Mouse (Mus musculus) lung, postnatal 25 days (tissue): ENCODE results near the gene Cdc34.
"Not testable (repeated sequence)": the region's sequence is repeated elsewhere in the genome, so short reads cannot be mapped to it uniquely, and the experiment has no call there.

Experiments used
- DNase-seq: peaks from one replicate; pipeline ENCODE4 v3.0.0; 2022; ENCODE audit warnings: low spot score

Cdc34 gene

DNA sequence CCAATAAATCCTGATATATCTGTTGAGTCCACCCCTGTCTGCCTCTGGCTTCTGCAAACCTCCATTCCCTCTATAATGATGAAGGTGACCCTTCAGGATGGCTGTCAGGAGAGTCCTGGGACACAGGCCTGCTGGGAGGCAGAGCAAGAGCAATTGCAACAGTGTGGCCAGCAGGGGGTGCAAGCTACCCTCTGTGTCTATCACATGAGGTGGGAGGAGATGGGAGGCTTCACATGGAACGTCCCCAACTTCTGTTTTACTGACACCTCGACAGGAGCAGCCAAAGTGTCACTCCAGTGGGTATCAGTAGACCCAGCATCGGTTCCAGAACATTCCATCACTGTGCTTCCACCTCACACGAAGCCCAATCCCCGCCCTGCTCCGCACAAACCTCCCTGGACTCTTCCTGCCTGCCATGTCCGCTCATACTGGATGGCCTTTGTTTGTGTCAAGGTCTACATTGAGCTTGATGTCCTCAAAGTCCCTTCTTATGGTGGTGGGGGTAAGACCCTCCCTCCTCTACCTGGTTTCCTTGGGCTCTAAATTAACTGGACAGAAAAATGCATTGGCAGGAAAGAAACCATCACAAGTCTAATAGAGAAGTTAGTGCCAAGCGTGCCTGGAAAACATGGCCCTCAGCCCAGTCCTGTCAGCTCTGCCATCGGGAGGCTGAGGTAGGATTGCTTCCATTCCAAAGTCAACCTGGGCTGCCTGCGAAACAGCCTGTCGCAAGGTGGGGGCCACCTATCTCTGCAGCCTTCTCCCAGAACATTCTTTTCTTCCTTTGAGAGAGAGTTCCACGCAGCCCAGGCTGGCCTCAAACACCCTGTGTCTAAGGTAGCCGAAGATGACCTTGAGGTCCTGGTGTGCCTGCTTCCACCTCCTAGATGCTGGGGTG is 13.5 kb downstream of the Cdc34 start:
- DNase-seq: peak; percentile 85

DNA sequence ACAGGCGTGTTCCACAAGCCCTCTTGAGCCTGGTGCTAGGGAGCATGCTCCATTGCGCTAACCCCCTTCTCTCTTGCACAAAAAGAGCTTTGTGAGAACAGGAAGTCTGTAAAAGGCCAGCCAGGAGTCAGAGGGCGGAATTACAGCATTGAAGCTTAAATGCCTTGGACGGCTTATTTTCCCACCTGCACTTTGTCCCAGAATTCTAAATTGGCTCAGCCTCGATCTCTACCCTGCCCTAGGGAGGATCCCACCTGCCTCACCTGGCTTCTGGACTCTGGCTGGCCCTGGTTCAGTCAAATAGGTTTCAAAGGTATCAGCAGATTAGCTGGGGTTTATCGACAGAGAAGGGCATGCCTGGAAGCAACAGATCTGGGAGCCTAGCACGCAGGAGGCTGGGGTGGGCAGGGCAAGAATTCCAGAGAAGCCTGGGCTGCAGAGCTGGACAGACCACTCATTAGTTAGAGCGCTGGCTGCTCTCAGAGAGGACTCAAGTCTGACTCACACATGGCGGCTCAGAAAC is 14.2 kb downstream of the Cdc34 start:
- peak; percentile 54 for DNase-seq

DNA sequence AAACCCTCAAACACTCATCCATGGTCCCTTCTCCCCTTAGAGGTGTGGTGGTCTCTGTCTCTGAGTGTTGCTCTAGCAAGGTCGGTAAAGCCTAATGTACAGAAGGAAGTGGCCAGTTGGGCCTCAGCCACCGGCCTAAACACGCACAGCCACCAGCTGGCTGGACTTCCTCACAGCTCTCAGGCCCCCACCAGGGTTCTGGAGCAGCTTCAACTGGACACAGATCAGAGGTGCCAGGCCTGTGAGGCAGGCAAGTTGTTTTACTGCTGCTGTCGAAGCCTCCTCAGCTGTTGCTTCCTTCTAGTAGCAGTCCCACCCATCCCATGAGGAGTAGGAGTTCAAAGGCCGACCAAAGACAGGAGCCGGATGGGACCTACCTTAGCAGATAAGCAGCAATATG is 15.9 kb downstream of the Cdc34 start:
- DNase-seq: no peak

DNA sequence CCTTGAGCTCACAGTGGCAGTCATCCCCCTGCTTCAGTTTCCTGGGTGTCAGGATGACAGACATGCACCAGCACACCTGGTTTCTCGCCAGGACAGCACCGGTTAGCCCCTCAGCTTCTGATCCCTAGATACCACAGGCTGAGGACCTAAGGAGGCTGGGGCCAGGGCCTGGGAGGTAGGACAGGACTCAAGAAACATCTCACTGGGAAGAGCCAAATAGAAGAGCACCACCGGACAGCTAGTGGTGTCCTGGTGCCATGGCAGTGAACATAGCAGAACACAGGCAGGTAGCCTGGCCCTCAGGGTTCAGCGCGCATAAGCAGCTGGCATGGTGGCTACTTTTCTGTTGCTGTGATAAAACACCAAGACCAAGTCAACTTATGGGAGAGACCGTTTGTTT is 16.5 kb downstream of the Cdc34 start:
- no peak for DNase-seq

DNA sequence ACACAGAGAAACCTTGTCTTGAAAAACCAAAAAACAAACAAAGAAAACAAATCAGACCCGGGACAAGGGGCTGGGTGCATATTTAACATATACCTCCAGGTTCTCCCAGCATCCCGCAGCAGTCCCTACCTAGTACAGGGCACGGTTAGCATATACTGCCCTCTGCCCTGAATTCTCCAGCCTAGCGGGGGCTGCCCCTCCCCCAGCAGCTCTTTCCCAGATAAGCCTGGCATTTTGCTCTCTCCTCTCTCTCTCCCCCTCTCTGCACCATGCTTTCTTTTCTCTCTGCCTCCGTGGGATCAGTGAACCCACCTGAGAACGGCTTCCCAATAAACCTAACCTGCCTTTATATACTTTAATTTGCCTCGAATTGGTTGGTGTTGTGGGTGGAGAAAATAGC is 18.7 kb downstream of the Cdc34 start:
- DNase-seq: no peak

DNA sequence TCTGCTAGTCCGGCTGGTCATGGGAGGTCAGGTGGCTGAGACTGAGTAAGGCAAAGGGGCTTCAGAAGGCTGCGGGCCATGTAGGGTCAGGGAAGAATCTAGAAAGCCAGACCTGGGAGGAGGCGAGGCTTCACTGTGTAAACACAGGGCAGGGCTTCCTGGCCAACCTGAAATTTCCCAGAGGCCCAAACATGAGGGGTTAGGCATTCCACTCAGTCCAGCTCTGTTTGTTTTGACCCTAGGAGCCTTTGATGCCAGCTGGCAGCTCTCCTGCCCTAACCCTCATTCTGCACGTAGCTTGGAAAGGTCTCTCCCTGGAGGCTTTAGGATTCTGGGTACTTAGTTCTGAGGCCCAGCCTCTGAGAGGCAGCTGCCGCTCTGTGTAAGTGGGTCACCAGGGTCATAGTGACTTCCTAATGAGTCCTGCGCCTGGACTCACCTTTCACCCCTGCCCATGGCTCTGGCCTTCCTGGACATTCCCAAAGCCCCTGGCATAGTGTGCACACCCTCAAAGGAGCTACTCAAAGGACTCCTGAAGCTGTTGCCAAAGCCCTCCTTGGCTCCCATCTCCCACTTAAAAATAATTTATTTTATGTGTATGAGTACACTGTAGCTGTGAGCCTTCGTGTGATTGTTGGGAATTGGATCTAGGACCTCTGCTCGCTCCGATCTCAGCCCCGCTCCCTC is 19.6 kb downstream of the Cdc34 start:
- peak; percentile 88 for DNase-seq

DNA sequence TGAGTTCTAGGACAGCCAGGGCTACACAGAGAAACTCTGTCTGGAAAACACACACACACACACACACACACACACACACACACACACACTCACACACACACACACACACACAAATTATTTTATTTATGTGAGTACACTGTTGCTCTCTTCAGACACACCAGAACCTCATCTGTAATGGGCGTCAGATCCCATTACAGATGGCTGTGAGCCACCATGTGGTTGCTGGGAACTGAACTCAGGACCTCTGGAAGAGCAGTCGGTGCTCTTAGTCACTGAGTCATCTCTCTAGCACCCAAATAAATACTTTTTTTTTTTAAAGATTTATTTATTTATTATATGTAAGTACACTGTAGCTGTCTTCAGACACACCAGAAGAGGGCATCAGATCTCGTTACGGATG is 21.0 kb downstream of the Cdc34 start:
- not testable (repeated sequence) for DNase-seq

DNA sequence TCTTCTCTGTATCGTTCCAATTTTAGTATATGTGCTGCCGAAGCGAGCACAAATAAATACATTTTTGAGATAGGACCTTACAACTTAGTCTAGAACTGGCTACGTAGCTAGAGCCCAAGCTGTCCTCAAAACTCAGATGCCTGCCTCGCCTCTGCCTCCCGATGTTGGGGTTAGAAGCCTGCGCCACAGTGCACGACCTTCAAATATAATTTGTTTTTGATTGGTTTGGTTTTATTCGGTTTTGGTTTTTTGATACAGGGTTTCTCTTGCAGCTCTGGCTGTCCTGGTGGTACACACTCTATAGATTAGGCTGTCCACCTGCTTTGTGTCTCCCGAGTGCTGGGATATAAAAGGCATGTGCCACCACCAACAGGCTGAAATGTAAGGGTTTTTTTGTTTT is 21.5 kb downstream of the Cdc34 start:
- DNase-seq: no peak

DNA sequence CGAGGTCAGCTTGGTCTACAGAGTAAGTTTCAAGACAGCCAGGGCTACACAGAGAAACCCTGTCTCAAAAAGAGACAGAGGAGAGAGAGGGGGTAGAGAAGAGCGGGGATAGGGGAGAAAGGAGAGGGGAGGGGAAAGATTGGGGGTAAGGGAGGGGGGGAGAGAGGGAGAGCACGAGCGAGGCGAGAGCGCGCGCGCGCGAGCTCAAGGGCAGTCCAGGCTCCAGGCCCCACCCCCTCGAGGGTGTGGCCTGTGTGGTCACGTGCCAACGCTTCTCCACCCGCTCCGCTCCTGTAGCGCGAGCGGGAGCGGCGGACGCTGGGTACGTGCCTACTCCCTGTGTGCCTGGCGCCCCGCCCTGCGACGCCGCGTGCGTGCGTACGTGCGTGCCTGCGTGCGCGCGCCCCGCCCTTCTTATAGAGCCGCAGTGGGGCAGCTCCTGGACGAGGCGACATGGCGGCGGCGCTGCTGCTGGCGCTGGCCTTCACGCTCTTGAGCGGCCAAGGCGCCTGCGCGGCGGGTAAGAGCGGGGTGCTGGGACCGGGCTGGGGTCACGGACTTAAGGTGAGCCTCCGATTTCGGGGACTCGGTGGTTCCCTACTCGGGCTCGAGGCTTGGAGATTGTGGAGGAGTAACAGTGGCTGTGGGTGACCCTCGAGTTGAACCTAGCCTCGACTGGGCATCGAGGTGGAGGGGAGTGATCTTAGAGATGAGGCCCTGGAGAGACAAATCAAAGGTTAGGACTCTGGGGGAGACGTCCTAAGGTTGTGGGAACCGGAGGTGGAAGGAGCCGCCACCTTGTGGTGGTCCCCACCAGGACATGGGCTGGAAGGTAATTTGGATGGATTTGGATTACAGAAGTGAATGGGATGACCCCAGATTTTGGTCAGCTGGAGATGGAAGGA is 22.3 kb downstream of the Cdc34 start, which contains the start of gene Bsg:
TSS of gene Bsg (plus strand) at position 427 of the 905 bp plus-strand sequence.
- DNase-seq: peak; percentile 99

DNA sequence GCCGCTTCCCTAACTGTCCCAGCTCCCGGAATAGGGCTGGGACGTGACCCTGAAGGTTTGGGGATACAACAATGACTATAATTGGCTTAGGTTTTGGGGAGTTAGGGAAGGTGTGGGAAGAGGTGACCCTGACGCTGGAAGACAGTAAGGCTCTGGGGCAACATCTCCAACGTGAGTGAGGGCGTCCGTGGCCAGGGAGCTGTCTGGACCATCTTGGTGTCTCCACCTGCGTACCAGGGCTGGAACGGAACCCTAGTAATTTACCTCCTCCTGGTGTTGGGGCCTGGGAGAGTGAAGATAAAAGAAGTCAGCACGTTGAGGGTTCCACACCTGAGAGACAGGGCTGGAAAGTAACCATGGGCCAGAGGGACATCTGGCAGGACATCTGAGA is 23.0 kb downstream of the Cdc34 start:
- no peak for DNase-seq

DNA sequence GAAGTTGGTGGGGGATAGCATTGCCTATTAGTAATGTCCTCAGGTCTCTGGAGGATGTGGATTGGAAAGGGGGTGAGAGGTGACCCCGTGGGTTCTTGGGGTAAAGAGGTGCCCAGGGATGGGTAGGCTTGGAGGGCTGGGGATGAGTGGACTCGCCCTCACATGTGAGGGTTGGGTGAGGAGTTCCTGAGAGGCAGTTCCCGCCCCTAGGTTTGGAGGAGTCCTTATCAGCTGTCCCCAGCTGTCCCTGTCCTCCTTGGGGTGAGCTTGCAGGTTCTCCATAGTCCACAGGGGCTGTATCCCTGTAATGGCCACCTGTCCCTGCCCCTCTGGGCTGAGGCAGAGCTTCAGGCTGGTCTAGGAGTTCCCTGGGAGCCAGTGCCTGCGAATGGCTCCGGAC is 24.0 kb downstream of the Cdc34 start:
- DNase-seq: no peak

DNA sequence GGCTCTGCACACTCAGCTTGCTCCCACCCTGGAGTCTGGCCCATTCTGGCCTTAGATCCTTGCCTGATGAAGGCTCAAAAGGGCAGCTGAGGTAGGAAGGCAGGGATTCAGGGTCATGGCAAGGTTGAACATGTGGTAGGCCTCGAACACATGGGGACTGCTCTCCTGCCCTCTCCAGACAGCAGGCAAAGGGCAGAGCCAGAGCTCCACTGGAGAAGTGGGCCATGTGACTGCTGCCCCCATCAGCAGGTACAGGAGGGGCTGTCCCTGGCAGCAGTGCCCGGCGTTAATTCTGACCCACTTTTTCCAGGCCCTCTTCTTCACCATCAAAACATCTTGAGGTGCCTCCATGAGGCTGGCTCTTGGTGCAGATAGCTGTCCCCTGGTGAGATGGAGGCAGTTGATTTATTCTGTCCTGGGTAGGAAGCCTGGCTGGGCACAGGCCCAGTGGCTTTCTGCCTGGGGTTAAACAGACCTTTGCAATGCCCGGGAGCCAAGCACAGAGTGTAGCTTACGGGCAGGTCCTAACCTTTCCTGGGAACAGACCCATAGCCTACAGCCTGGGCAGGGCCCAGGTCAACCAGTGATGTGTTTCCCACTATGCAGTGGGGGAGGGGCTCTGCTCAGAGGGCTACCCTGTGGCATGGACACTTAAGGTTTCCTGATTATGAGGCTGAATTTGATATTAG is 24.6 kb downstream of the Cdc34 start:
- no peak for DNase-seq

DNA sequence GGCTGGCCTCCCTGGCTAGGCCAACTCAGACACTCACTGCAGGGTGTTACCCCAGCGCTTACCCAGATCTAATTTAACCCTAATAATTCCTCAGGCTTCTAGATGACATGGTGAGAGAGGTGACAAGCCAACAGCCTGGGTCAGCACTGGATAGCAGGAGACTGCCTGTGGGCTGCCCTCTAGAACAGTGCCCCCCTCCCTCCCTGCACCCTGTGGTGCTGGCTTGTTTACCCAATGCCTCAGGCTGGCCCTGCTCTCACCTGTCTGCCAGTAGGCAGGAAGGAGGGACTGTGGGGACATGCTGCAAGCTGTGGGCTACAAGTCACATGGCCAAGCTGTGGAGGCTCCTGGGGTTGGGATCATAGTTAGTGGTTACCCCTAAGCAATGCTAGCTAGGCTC is 25.2 kb downstream of the Cdc34 start:
- DNase-seq: no peak

DNA sequence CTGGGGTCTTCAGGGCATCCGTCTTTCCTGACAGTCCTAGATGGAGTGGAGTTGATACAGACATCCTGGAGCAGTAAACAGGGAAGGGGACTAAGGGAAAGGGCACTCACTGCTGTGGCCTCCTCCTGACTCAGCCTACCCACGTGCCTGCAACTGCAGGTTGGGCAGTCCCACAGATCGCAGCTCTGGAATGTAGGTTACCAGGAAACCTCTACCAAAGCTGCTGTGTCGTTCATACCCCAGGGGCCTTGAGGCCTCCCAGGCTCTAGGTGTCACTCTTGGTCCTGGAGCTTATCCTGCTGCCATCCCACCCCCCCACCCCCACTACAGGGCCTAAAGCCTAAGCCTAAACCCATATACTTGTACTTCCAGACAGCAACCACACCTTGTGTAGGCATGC is 25.8 kb downstream of the Cdc34 start:
- DNase-seq: no peak

DNA sequence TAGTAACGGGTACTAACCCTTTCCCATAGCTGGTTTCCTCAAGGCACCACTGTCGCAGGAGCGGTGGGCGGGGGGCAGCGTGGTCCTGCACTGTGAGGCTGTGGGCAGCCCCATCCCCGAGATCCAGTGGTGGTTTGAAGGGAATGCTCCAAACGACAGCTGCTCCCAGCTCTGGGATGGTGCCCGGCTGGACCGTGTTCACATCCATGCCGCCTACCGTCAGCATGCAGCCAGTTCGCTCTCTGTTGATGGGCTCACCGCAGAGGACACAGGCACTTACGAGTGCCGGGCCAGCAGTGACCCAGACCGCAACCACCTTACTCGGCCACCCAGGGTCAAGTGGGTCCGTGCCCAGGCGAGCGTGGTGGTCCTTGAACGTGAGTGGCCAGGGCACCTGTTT is 26.7 kb downstream of the Cdc34 start:
- no peak for DNase-seq

DNA sequence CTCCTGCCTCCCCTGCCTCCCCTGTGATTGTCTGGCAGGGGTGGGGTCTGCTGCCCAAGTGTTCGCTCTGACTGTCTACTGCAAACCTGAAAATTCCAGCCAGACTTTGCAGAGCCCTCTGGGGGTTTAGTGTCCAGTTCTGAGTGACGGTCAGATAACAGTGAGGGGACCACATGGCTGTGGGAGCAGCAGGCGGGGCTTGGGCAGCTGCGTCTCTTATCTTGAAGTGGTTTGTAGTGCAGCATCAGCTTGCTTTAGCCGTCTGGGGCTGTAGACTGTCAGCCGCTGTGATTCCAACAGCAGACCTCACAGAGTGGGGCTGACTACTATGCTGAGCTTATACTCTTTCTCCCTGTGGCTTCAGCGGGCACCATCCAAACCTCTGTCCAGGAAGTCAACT is 27.3 kb downstream of the Cdc34 start:
- DNase-seq: no peak

DNA sequence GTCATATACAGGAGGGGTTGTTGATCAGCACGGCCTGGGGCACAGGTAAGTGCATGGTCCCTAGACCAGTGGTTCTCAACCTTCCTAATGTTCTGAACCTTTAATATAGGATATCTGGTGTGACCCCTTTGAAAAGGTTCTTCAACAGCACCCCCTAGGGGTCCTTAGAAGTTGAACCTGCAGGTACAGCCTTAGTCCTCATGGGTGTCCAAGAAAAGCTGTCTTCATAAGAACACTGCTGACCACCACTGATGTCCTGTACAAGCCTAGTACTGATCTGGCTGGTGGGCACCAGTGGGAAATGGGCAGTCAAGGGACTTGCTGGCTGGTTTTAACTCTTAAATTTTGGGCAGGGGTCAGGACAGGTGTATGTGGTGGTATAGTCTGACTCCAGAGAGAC is 30.0 kb downstream of the Cdc34 start:
- no peak for DNase-seq

DNA sequence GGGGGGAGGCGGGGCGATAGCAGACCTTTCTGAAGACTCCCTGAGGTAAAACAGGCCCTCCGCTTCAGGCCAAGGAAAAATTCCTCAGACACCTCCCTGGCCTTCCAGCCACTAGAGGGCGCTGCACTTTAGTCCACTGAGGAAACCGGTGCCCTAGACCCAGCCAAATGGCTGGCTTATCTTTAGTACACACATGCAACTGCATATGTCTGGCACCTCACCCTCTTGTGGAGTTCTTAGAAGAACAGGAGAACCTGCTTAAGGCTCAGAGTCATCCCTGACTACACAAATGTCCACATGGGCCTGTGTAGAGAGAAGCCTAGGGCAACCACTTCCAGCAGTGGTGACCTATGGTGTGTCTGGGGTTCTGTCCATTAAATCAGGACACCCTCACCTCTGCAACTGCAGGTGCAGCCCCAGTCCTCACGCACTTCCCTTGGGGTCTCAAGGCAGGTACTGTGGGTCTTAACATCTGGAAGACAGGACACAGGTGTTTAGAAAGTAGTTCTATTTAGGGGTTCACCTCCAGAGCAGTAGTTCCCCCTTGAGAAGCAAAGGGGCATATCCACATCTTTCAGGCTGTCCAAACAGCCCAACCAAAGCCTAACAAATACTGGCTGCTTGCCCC is 30.6 kb downstream of the Cdc34 start:
- peak; percentile 73 for DNase-seq

DNA sequence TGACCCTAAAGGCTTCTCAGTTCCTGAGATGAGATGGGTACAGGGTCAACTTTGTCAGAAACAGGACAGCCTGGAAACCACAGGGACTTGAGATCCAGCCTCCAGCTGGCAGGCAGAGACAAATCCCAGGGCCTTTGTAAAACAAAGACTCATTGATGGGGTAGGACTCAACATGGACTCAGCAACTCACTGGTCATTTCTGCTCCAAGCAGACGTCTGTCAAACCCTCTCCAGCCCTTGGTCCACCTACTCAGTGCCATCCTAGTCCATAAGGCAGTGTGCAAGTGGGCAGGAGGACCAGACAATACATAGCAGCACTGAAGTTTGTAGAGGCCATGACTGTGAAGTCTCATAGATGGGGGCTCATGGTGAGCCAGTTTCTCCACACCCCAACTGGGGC is 31.2 kb downstream of the Cdc34 start:
- DNase-seq: no peak

DNA sequence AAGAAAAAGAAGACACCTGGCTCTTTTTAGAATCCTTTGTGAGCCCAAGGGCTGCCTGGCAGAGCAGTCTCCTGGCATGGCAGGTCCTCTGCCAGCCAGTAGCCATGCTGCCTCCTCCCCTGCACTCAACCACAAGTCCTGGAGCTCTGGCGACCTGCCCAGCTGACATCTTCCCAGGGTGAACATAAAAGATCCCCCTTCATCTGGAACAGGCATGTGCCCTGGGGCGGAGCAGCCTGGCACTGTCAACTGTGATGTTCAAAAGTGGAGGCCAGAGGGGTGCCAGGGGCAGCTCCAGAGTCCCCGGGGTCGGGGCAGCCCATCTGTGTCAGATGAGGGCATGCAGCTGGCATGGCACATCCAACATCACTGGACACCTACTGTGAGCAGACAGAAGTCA is 33.0 kb downstream of the Cdc34 start:
- no peak for DNase-seq
